Mouse (Mus musculus): ENCODE measurements around the gene Gm6871. TPM values are rescaled to one million over a fixed set of nuclear protein-coding genes. Genes with fewer than 3 reads are reported as not detected.

The Gm6871 gene
- total RNA-seq, 2 experiments from 2014 or later = not detected

Other genes starting within 250 kb of the Gm6871 start
- 7.1 and 10.0 TPM in 2 replicates for gene AI987944, start 180.3 kb downstream of the Gm6871 start, total RNA-seq (2015; ENCODE audit: low replicate concordance)
- 4.7 TPM in 2 replicates for gene AI987944, start 180.3 kb downstream of the Gm6871 start, total RNA-seq (2017; ENCODE audit: low replicate concordance)
- gene Vmn2r57, start 125.0 kb downstream of the Gm6871 start, total RNA-seq (2015; ENCODE audit: low replicate concordance) = not detected in 2 replicates
- gene Vmn2r57, start 125.0 kb downstream of the Gm6871 start, total RNA-seq (2017; ENCODE audit: low replicate concordance) = not detected in 2 replicates
- gene Gm20449, start 74.2 kb downstream of the Gm6871 start, total RNA-seq (2015; ENCODE audit: low replicate concordance) = not detected in 2 replicates
- 0.14 TPM in 1 of 2 replicates, not detected in the other for gene Gm20449, start 74.2 kb downstream of the Gm6871 start, total RNA-seq (2017; ENCODE audit: low replicate concordance)
- gene AW146154, start 73.8 kb downstream of the Gm6871 start, total RNA-seq (2015; ENCODE audit: low replicate concordance) = 1.7 and 4.8 TPM in 2 replicates
- 4.0 and 4.7 TPM in 2 replicates for gene AW146154, start 73.8 kb downstream of the Gm6871 start, total RNA-seq (2017; ENCODE audit: low replicate concordance)
- 3.3 and 7.5 TPM in 2 replicates for gene 2610021A01Rik, start 25.6 kb upstream of the Gm6871 start, total RNA-seq (2015; ENCODE audit: low replicate concordance)
- 3.0 and 6.0 TPM in 2 replicates for gene 2610021A01Rik, start 25.6 kb upstream of the Gm6871 start, total RNA-seq (2017; ENCODE audit: low replicate concordance)
- gene Zfp788, start 59.5 kb upstream of the Gm6871 start, total RNA-seq (2015; ENCODE audit: low replicate concordance) = 2.1 TPM in 1 of 2 replicates, not detected in the other
- gene Zfp788, start 59.5 kb upstream of the Gm6871 start, total RNA-seq (2017; ENCODE audit: low replicate concordance) = 1.8 and 2.4 TPM in 2 replicates

Measured in erythroblast, adult 5-6 weeks (primary cell).